9 mouse cellular contexts compared by ENCODE assay signal in the genomic region with DNA sequence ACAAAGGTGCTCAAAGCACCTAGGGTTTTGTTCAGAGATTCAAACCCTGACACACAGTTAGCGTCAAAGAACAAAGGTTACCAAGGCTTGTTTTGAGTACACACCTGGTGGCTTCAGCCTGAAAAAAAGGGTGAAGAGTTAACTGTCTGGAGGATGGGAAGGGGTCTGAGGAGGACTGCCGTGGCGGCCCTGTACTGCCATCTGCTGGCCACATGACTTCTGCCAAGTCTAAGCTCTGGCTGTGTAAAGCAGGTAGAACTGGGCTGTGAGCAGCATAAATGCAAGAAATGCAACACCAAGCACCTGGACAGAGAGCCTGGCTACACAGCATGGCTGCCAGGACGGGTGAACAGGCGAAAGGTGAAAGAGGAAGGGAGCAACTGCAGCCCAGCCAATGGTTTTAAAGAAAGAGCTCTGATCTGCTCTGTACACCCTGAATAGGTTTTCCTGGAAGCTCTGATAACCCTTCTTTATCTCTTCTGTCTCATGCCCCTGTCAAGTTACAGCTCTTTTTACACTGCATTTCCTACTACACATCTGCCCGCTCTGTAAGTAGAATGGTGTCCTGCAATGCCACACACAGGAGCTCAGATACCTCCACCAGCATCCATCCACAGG. TPM values are rescaled to one million over a fixed set of nuclear protein-coding genes. Genes with fewer than 3 reads are reported as not detected.
A peak's percentile ranks its signal among the peaks of the same experiment; 100 is the strongest.
DNase-seq lines count a peak whose midpoint lies in the region; ATAC-seq and TF ChIP-seq lines count a peak whose summit lies in the region.
"Had no signal": no experiment of that assay in that cellular context is flagged by ENCODE, and none has a peak within 500 bp of the region (broad histone marks: within the 10 kb centered on the region; RNA-seq: fewer than 3 reads in every experiment).

No protein-coding gene starts in this region.

- ATAC-seq in monocyte, adult 5-6 weeks (replicated peaks; ENCODE audit: insufficient number of reproducible peaks, low FRiP score, low TSS enrichment, poor library complexity, severe bottlenecking): 0 out of 2 replicates have a peak, but pooled peaks have one; percentile 15
- ATAC-seq in stomach, embryonic 14.5 days (ENCODE audit: insufficient number of reproducible peaks, insufficient read depth, low FRiP score, low read depth): peak; percentile 78; the same call in 1 of the 2 replicates

- no peak overlapping the region for H3K4me2 ChIP-seq in stomach, embryonic 14.5 days (replicated peaks; ENCODE audit: low read depth, low read length)

- H3K79me2 ChIP-seq in heart, adult 2 months (replicated peaks; ENCODE audit: control insufficient read depth, insufficient read depth, low read length): 0 out of 2 replicates have a peak, but pooled peaks cover 2% of the 10 kb centered on the region
- peaks cover 44% of the 10 kb centered on the region; the same call in 1 of the 2 replicates for H3K79me2 ChIP-seq in liver, adult 2 months (ENCODE audit: control insufficient read depth, insufficient read depth, low read length)

- no peaks in the 10 kb centered on the region for H3K27me3 ChIP-seq in heart, adult 2 months (ENCODE audit: control insufficient read depth, insufficient read depth, low read length)
- H3K27me3 ChIP-seq in liver, adult 2 months (ENCODE audit: control insufficient read depth, insufficient read depth, low read length): no peaks in the 10 kb centered on the region
- H3K27me3 ChIP-seq in stomach, embryonic 14.5 days (ENCODE audit: control insufficient read depth, insufficient read depth, low read length): no peaks in the 10 kb centered on the region

- H3K9me3 ChIP-seq in stomach, embryonic 14.5 days (ENCODE audit: control insufficient read depth, low read depth, low read length): no peaks in the 10 kb centered on the region

- H3K4me3 ChIP-seq in heart, adult 2 months: no peak overlapping the region
- H3K4me3 ChIP-seq in liver, adult 2 months (ENCODE audit: insufficient read depth, low read depth, low read length): no peak overlapping the region
- H3K4me3 ChIP-seq in stomach, embryonic 14.5 days (ENCODE audit: low read depth, low read length): no peak overlapping the region

- intact Hi-C loops in heart, adult 2 months (cut with DNase I): loop anchor here (2.0 to 10.0 kb wide), 3 partner anchors 114 to 304 kb away; no protein-coding TSS in a partner anchor

- TF ChIP-seq CTCF in heart, adult 2 months (IDR thresholded peaks at IDR 0.05): peak; percentile 89
- TF ChIP-seq CTCF in liver, adult 2 months (IDR thresholded peaks at IDR 0.05; ENCODE audit: low read depth, low read length): peak; percentile 88

- WGBS in heart, adult 2 months: 37% methylated on average over 6 of the region's 6 CpGs
- 28% methylated on average over 6 of the region's 6 CpGs for WGBS in liver, adult 2 months
- 46% methylated on average over 6 of the region's 6 CpGs for WGBS in stomach, embryonic 14.5 days

- H3K36me3 ChIP-seq in heart, adult 2 months (ENCODE audit: control insufficient read depth, insufficient read depth, low read length): peaks cover 7% of the 10 kb centered on the region
- peaks cover 28% of the 10 kb centered on the region for H3K36me3 ChIP-seq in liver, adult 2 months (ENCODE audit: control insufficient read depth, insufficient read depth, low read length)
- H3K36me3 ChIP-seq in stomach, embryonic 14.5 days (ENCODE audit: control insufficient read depth, insufficient read depth, low read length): peaks cover 18% of the 10 kb centered on the region; the same call in 1 of the 2 replicates

- TF ChIP-seq POLR2A in heart, adult 2 months (IDR thresholded peaks at IDR 0.05; ENCODE audit: insufficient read depth, low read depth, low read length): no peak
- TF ChIP-seq POLR2A in liver, adult 2 months (IDR thresholded peaks at IDR 0.05; ENCODE audit: extremely low read depth, insufficient read depth, low read length): no peak

- peak; percentile 79 for DNase-seq in CD4-positive, CD25-positive, alpha-beta regulatory T cell, adult 2 months (ENCODE audit: low read depth, low spot score)
- DNase-seq in adrenal gland, adult 2 months: peak; percentile 36
- DNase-seq in embryo, embryonic 11 days: peak; percentile 81
- DNase-seq in heart, adult 2 months: peak; percentile 56 to 78
- DNase-seq in kidney, adult 9 months: peak; percentile 69
- peak; percentile 42 for DNase-seq in liver, adult 2 months (ENCODE audit: extremely low read depth, low read depth, low spot score)

- TF ChIP-seq EP300 in heart, adult 2 months (IDR thresholded peaks at IDR 0.05; ENCODE audit: insufficient read depth, low read depth, low read length): peak; percentile 56; the same call in 1 of the 2 replicates

- H3K4me1 ChIP-seq in heart, adult 2 months (ENCODE audit: control insufficient read depth, insufficient read depth, low read length): peaks cover 12% of the 10 kb centered on the region
- H3K4me1 ChIP-seq in liver, adult 2 months (ENCODE audit: control insufficient read depth, insufficient read depth, low read length): peaks cover 6% of the 10 kb centered on the region
- H3K4me1 ChIP-seq in stomach, embryonic 14.5 days (ENCODE audit: control insufficient read depth, insufficient read depth, low read length): no peaks in the 10 kb centered on the region

- no peak overlapping the region for H3K27ac ChIP-seq in heart, adult 2 months
- no peak overlapping the region for H3K27ac ChIP-seq in liver, adult 2 months (replicated peaks; ENCODE audit: insufficient read depth, low read depth, low read length)
- no peak overlapping the region for H3K27ac ChIP-seq in stomach, embryonic 14.5 days (ENCODE audit: low read length)

- no peak overlapping the region for H3K9ac ChIP-seq in heart, adult 2 months (ENCODE audit: low read depth, low read length)
- H3K9ac ChIP-seq in liver, adult 2 months (ENCODE audit: low read depth, low read length): no peak overlapping the region
- no peak overlapping the region for H3K9ac ChIP-seq in stomach, embryonic 14.5 days (replicated peaks; ENCODE audit: low read depth, low read length)

RNA-seq across cellular contexts. Expression of a gene that starts 30.2 kb away (rescaled TPM):
- total RNA-seq in adrenal gland, adult 2 months (2021): 100 to 1,000 TPM; 162 to 193 TPM
- polyA plus RNA-seq in adrenal gland, adult 2 months (2012; rRNA removed): 30.3 and 36.0 TPM in 2 replicates
- total RNA-seq in heart, adult 2 months (2021): 100 to 1,000 TPM; 106 to 117 TPM
- polyA plus RNA-seq in heart, adult 2 months (2012; rRNA removed): 47.2 and 65.1 TPM in 2 replicates
- 141 and 147 TPM in 2 replicates for total RNA-seq in liver, adult 2 months (2014; rRNA removed)
- 67.4 and 109 TPM in 2 replicates for polyA plus RNA-seq in liver, adult 2 months (2012; rRNA removed)
- 228 to 287 TPM (median 266 TPM) in 3 replicates for total RNA-seq in monocyte, adult 5-6 weeks (2017)
- 139 and 140 TPM in 2 replicates for polyA plus RNA-seq in stomach, embryonic 14.5 days (2014; fragmentation: Nextera tagmentation; extraction: Ambion mirVana)

RNA-seq across cellular contexts. Expression of a gene that starts 52.0 kb away (rescaled TPM):
- total RNA-seq in adrenal gland, adult 2 months (2021): not detected
- polyA plus RNA-seq in adrenal gland, adult 2 months (2012; rRNA removed): not detected in 2 replicates
- total RNA-seq in heart, adult 2 months (2021): not detected
- not detected in 2 replicates for polyA plus RNA-seq in heart, adult 2 months (2012; rRNA removed)
- total RNA-seq in liver, adult 2 months (2014; rRNA removed): not detected in 2 replicates
- not detected in 2 replicates for polyA plus RNA-seq in liver, adult 2 months (2012; rRNA removed)
- total RNA-seq in monocyte, adult 5-6 weeks (2017): not detected in 3 replicates
- polyA plus RNA-seq in stomach, embryonic 14.5 days (2014; fragmentation: Nextera tagmentation; extraction: Ambion mirVana): not detected in 2 replicates
- total RNA-seq: gastrocnemius, adult 8-10 months had no signal
